Mouse (Mus musculus) bone marrow, adult 2 months (tissue): Measurements from ENCODE around the gene Col27a1. TPM values are rescaled to one million over a fixed set of nuclear protein-coding genes. Genes with fewer than 3 reads are reported as not detected.
"Not testable (repeated sequence)": the region's sequence is repeated elsewhere in the genome, so short reads cannot be mapped to it uniquely, and the experiment has no call there.

ENCODE experiments used
- H3K27ac ChIP-seq: fragments of 200-500 bp; 2 replicates; pipeline ENCODE4 v1.5.1; 2012; ENCODE audit warnings: low read depth, mild to moderate bottlenecking, control low read depth, inconsistent platforms, low read length; ENCODE audit not compliant: control insufficient read depth, poor library complexity, insufficient read depth
- H3K4me1 ChIP-seq: fragments of 200-500 bp; 2 replicates; pipeline ENCODE4 v1.6.1; 2011; ENCODE audit warnings: low read length; ENCODE audit not compliant: control insufficient read depth, insufficient read depth
- H3K4me3 ChIP-seq: fragments of 200-500 bp; replicated peaks from 2 replicates; pipeline ENCODE3; 2011; ENCODE audit warnings: mild to moderate bottlenecking, low read depth, low read length, control low read depth; ENCODE audit not compliant: control insufficient read depth
- CTCF ChIP-seq: fragments of 200-500 bp; IDR thresholded peaks from 2 replicates; pipeline ENCODE4 v1.5.1; 2011; ENCODE audit warnings: low read length, control low read depth; ENCODE audit not compliant: control insufficient read depth, insufficient read depth
- POLR2A ChIP-seq: fragments of 200-500 bp; IDR thresholded peaks from 2 replicates; pipeline ENCODE4 v1.6.1; 2011; ENCODE audit warnings: low read depth, mild to moderate bottlenecking, control low read depth, low read length, borderline replicate concordance; ENCODE audit not compliant: control insufficient read depth
- WGBS: fragments of 180-500 bp; shearing (Covaris S2); methylation state at CpG from one replicate; pipeline ENCODE4 v1.1.7; 2018; 5-methylcytosine and 5-hydroxymethylcytosine counted together
- polyA plus RNA-seq: library from polyadenylated mRNA; stranded (reverse); fragments of >200 nt; gene quantifications from 2 replicates; pipeline ENCODE4 v1.2.4, GENCODE M21; 2011; ENCODE audit warnings: low replicate concordance; ENCODE audit not compliant: missing spikeins, insufficient read depth, insufficient read length

The Col27a1 gene
- polyA plus RNA-seq, 1 experiment = 6.6 TPM

- Histone ChIP-seq H3K27ac (no peak overlapping the region), H3K4me3 (no peak overlapping the region), H3K4me1 (no peaks in the 10 kb centered on the region)
- no peak for TF ChIP-seq CTCF
- TF ChIP-seq POLR2A = no peak
- 76% methylated on average over 5 of the region's 5 CpGs for WGBS
Measured at GRCm38 (mm10) chr4:63314063-63314462, 100.3 kb downstream of the Col27a1 start.

- H3K4me1 ChIP-seq = no peaks in the 10 kb centered on the region
- 48% methylated on average over 9 of the region's 9 CpGs for WGBS
- no peak for TF ChIP-seq CTCF
- no peak for TF ChIP-seq POLR2A
- H3K4me3 ChIP-seq = no peak overlapping the region
- no peak overlapping the region for H3K27ac ChIP-seq
Measured at GRCm38 (mm10) chr4:63316076-63316746, 102.4 kb downstream of the Col27a1 start.

GRCm38 (mm10) chr4:63319566-63319965 lies 105.8 kb downstream of the Col27a1 start:
- not testable (repeated sequence) for H3K4me3 ChIP-seq, H3K4me1 ChIP-seq, H3K27ac ChIP-seq
- 25% methylated on average over 3 of the region's 3 CpGs for WGBS
- TF ChIP-seq CTCF = peak; percentile 61

- 0 out of 2 replicates have a peak, but pooled peaks cover 2% of the 10 kb centered on the region for H3K4me1 ChIP-seq
- no peak overlapping the region for H3K4me3 ChIP-seq
- TF ChIP-seq POLR2A (no peak), CTCF (no peak)
- H3K27ac ChIP-seq = no peak overlapping the region
- WGBS = 83% methylated on average over 8 of the region's 8 CpGs
Measured at GRCm38 (mm10) chr4:63323275-63323815, 109.5 kb downstream of the Col27a1 start.

GRCm38 (mm10) chr4:63333403-63333802 lies 119.6 kb downstream of the Col27a1 start:
- Histone ChIP-seq H3K4me1 (no peaks in the 10 kb centered on the region; the same call in 1 of the 2 replicates), H3K27ac (no peak overlapping the region), H3K4me3 (no peak overlapping the region)
- TF ChIP-seq CTCF = no peak
- no peak for TF ChIP-seq POLR2A
- WGBS = 93% methylated on average over 4 of the region's 4 CpGs

GRCm38 (mm10) chr4:63338414-63339076 lies 124.7 kb downstream of the Col27a1 start:
- WGBS = 78% methylated on average over 3 of the region's 3 CpGs
- Histone ChIP-seq H3K27ac (no peak overlapping the region), H3K4me3 (no peak overlapping the region), H3K4me1 (no peaks in the 10 kb centered on the region)
- TF ChIP-seq CTCF (no peak), POLR2A (no peak)

- H3K4me1 ChIP-seq = peaks cover 4% of the 10 kb centered on the region; the same call in 1 of the 2 replicates
- H3K4me3 ChIP-seq = no peak overlapping the region
- WGBS = 55% methylated on average over 4 of the region's 4 CpGs
- no peak overlapping the region for H3K27ac ChIP-seq
- TF ChIP-seq POLR2A (no peak), CTCF (no peak)
Measured at GRCm38 (mm10) chr4:63342491-63342890, 128.7 kb downstream of the Col27a1 start.

- Histone ChIP-seq H3K4me3 (no peak overlapping the region), H3K4me1 (peaks cover 4% of the 10 kb centered on the region; the same call in 1 of the 2 replicates), H3K27ac (no peak overlapping the region; the same call in 1 of the 2 replicates)
- TF ChIP-seq CTCF (no peak), POLR2A (no peak)
- 60% methylated on average over 3 of the region's 3 CpGs for WGBS
Measured at GRCm38 (mm10) chr4:63343608-63344007, 129.8 kb downstream of the Col27a1 start.

GRCm38 (mm10) chr4:63344295-63344694 lies 130.5 kb downstream of the Col27a1 start, which contains the start of gene Orm1:
TSS of gene Orm1 (plus strand) at chr4:63344560.
- no peak for TF ChIP-seq POLR2A
- TF ChIP-seq CTCF = no peak
- Histone ChIP-seq H3K4me3 (peak within 1 kb of the TSS; percentile 26), H3K27ac (peak within 1 kb of the TSS; percentile 44), H3K4me1 (peaks cover 4% of the 10 kb centered on the region; the same call in 1 of the 2 replicates)
- 47% methylated on average over 8 of the region's 8 CpGs for whole genome bisulfite sequencing
